Mouse (Mus musculus) monocyte, adult 5-6 weeks (primary cell): ENCODE measurements around the gene Lyrm4. TPM values are rescaled to one million over a fixed set of nuclear protein-coding genes. Genes with fewer than 3 reads are reported as not detected.

ENCODE experiments used
- ATAC-seq: fragments of 153-309, 156-312 bp; replicated peaks from 2 replicates; pipeline ENCODE4 v1.8.0; 2017; ENCODE audit warnings: mild to moderate bottlenecking; ENCODE audit not compliant: low TSS enrichment, insufficient number of reproducible peaks, severe bottlenecking, poor library complexity, low FRiP score
- total RNA-seq: library from RNA; stranded (forward); fragments of 200-1000, 200-491, 200-594 nt; gene quantifications from 3 replicates; pipeline ENCODE4 v1.2.3, GENCODE M21; 2017

Lyrm4 gene
- 3.8 to 6.6 TPM (median 4.9 TPM) in 3 replicates for total RNA-seq

DNA sequence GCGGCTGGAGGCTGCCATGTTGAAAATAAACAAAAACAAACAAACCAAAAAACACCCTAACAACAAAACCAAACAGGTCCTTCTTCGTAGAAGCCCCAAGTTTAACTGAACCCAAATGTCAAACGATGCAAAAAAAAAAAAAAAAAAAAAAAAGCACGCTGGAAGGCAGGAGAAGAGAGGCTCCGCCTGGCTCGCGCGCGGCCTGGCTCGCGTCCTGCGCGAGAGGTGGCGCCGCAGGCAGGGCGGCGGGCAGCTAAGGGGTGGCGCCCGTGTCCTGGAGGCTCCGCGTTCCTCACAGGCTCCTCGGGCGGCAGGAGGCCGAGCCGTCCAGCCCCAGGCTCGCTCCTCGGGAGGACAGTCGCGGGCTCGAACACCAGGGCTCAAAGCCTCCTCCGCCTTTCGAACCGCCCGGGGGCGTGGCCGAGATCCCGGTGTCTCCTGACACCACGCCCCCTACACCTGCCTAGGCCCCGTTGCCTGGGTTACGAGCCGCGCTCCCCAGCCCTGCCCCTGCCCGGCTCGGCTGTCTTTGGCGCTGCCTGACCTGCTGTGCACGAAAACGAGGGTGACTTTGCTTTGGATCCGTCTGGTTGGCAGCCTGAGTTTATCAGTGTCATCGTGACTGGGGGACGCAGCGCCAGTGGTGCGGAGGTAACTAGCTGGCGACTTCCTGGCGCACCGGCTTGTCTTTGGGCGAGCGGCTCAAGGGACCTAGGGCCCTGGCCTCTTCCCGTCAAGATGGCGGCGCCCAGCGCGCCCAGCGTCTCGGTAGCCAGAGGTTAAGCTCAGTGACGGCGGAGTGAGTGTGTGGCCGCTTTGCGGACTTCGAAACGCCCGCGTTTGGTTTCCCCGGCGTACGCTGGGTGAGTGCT, at the start of gene Lyrm4, which contains the start of gene Fars2:
Lyrm4 (minus strand) TSS at position 384 of the 872 bp plus-strand sequence.
Fars2 (plus strand) TSS at position 270 of the 872 bp plus-strand sequence.
- ATAC-seq: peak; percentile 95

GRCm38 (mm10) chr13:36163898-36164297, 46.6 kb upstream of the Lyrm4 start:
- no peak for ATAC-seq

DNA sequence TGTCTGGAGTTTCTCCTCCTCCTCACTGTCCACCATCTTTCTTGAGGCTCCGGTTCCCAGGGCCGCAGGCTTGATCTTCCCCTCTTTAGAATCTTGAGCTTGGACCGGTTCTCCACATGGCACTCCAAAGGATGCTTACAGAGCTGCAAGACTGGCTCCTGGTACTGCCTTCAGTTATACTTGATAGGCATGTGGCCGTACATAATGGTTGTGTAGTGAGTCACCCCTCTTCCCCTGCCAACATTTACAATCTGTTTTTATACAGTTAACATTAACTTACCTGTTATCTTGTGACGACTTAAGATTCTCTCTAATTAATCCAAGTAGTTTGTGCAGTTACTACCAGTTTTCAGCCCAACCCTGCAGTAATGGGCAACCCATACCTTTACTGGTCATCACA, 46.1 kb upstream of the Lyrm4 start:
- ATAC-seq: no peak

DNA sequence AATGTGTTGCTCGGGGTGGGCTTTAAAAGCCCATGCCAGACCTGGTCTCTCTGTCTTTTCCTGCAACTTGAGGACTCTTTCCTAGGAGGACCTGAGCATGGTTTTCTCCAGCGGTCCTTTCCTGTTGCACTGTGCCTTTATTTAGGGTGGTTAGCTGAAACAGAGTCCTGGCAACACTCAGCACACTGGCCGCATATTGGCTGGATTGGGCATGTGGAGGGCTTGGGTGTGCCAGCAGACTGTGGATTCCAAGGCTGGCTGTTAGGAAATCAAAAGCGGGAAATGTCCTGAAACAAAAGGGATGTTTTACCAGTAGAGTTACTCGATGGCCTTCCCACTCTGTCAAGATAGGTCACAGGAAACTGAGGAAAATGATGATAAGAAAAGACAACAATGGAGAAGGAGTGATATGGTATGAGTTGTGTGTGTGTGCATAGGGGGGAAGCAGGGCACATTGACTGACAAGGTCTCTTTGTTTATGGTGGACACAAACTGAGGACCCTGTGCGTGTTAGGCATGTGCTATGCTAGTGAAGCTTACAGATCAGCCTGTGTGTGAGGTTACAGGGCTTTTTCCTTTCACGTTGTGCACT, 39.1 kb upstream of the Lyrm4 start:
- ATAC-seq: no peak

DNA sequence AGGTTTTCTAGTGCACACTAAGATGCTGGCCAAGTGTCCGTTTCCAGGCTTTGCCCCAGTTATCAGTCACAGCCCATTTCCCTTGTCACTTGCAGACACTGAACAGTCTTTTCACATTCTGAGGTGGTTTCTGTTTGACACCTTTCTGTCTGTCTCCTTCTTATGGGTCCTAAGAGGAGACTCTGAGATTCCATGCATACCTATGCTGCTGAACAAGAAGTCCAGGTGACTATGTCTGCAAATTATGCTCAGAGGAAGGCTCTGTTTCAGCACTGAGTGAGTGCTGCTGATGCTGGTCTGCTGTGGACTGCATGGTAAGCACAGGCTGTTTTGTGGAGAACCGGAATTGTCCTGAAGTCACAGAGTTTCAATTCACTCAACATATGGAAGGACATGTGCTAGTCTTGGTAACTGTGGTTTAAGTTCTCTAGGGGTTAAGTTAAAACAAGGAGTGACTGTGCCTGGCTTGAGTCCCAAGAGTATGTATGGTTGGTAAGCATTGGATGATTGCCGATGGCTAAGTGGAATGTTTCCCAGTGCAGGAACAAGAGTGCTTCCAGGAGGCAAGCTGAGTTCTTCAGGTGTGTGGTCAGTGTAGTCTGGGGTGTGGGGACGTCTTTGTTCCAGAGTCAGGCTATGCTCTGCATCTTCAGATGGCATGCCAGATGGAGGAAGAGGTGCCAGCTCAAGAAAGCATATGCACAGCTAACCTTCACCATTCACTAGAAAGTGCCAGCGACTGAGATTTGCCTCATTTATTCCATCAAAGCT, 35.6 kb upstream of the Lyrm4 start:
- no peak for ATAC-seq

DNA sequence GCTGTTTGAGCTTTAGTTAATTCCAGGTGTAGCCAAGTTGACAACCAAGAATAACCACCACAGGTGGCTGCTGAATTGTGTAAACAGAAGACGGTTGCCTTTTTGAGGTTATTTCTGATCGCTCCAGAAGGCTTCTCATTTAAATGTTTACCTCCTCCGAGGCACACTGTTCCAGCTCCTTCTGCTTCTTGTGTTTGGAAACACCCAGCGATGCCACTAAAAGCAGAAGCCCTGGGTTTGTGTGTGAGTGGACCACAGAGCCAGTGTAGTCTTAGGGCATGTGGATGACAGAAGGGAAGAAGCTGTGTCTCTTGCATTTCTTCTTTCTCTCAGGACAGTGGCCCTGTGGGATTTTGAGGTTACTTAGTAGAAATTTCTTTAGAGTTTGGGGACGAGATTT, 32.9 kb upstream of the Lyrm4 start:
- 0 out of 2 replicates have a peak, but pooled peaks have one; percentile 56 for ATAC-seq

DNA sequence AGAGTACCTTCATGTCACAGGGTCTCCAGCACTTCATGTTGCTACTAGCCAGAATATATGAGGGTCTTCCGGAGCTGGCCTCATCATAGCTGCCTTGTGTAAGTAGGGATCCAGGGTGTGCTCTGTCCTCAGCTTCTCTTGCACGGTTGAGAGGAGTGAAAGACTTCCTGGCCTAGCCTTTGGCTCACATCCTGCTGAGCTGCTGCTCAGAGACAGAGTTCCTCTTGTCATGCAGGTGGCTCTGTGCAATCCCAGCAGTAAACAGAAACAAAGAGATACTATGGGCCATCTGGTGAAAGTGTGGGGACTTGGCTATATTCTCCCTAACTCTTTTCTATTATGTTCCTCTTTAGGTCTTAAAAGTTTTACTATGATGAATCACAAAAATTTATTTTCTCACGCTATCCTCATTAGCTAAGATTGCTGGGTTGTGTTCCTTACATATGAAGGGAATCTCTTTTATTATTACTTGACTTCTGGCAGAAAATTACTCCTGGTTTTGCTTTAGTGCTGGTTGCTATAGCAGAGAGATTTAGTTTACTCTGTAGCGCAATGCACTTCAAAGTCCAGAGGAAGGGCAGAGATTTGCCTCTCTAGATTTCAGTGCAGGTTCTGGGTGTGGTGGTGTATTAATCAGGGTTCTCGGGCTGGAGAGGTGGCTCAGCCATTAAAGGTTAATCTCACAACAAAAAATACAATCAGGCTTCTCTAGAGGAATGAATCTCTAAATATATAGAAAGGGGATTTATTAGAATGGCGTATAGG, 32.0 kb upstream of the Lyrm4 start:
- ATAC-seq: no peak

DNA sequence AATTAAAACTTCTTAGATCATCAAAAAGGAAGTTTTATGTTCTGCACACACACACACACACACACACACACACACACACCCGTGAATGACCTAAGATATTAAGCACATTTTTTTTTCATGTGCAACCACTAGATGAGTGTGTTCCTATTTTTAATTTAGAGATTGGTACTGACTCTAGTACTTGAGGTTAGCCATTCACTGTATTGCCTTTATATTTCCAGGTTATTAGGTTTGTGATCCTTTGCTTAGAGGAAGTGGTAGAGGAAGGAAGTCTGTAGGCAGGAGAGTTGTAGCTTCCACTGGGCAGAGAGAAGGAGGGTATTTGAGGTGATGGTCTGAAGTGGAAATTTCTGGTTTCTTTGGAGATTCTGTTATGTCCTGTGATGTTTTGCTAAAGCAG, 28.3 kb upstream of the Lyrm4 start:
- no peak for ATAC-seq

GRCm38 (mm10) chr13:36140247-36141016, 23.1 kb upstream of the Lyrm4 start:
- ATAC-seq: no peak

- ATAC-seq: no peak
Measured at GRCm38 (mm10) chr13:36139703-36140102, 22.4 kb upstream of the Lyrm4 start.

- ATAC-seq: peak; percentile 78
Measured at GRCm38 (mm10) chr13:36131992-36132649, 14.8 kb upstream of the Lyrm4 start.

DNA sequence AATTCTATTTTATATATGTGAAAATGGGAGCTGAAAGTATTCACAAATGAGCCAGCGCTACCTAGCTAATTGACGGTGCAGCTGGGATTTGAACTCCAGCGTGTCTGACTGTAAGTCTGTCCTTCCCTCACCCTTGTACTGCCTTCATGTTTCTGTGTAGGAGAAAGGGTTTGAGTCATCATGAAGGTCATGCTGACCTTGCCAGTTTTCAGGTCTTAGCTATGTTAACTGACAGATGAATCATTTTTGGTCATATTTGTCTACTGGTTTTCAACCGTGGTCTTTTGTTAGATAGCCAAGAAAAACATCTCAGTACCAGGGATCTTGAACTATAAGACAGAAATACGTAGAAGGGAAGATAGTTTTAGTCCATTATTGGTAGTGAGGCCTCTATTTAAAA, 14.1 kb upstream of the Lyrm4 start:
- ATAC-seq: no peak

GRCm38 (mm10) chr13:36129360-36130054, 12.2 kb upstream of the Lyrm4 start:
- ATAC-seq: no peak

DNA sequence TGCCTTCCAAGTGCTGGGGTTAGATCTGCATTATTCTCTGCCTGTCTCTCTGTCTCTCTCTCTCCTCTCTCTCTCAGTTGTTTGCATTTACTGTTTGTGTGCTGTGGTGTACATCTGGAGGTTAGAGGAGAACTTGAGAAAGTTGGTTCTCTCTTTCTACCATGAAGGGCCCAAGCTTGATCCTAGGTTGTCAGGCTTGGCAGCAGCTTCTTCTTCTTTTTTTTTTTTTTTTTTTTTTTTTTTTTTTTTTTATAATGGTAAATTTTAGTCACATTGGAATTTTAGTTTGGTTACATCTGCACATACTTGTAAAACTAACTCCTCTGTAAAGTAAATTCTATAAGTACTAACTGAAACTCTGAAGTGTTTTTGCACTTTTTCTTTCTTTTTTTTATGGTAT, 3.3 kb upstream of the Lyrm4 start:
- no peak for ATAC-seq

GRCm38 (mm10) chr13:36119684-36120083, 2.4 kb upstream of the Lyrm4 start:
- no peak for ATAC-seq

DNA sequence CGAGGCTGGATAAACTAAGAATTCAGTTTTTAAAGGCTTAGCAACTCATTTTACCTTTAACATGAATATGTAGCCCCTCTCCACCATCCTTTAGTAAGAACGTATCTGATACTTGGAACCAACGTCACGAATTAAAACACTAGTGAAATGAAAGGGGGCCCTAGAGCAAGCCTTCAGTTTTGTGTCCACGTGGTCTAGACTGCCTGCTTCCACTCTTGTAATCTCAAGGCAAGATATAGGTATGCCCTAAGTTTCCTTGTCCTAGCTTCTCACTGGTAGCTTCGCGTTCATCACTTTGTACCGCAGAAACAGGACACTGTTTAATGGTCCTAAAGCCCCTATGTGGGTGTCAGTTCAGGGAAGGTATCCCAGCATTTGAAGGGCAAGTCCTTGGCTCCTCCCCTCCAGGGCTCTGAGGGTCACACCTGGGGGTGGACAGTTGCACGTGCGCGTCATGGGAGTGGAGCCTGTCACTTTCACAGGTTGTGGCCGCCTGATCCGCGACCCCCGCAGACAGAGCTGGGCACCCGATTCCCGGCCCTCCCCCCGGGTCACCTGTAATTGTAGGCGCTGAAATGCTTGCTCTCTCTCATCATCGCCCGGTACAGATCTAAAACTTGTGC, 695 bp downstream of the Lyrm4 start:
- ATAC-seq: no peak

DNA sequence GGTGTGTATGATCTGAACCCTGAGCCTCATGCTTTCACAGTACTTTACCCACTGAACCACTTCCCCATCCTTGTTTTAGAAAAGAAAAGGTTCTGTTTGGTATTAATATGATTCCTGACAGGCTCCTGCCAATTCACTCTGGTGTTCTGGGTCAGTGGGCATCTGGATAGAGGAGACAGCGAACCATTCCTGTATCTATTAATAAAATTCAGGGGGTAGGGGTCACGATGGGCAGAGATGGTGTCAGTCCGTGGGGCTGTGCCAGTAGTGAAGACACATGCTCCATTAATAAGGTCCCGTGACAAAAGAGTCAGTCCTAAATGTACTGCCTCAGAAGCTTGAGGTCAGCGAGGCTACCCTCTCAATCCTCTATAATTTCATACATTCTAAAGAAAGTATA, 4.1 kb downstream of the Lyrm4 start:
- no peak for ATAC-seq
